Mouse (Mus musculus) cerebellum, postnatal 14 days (tissue): Measurements from ENCODE around the gene Lrrc29.

ENCODE experiments used
- DNase-seq, 2 experiments: peaks; one replicate each; pipeline ENCODE4 v3.0.0; 2021; ENCODE audit warnings: mixed read lengths in 2 of 2

Gene Lrrc29

GRCm38 (mm10) chr8:105343791-105344574 is 17.9 kb upstream of the Lrrc29 start:
- no peak for DNase-seq

GRCm38 (mm10) chr8:105342768-105343167 is 16.7 kb upstream of the Lrrc29 start:
- DNase-seq: no peak

- no peak for DNase-seq
These were observed 15.3 kb upstream of the Lrrc29 start for GRCm38 (mm10) chr8:105341399-105341798.

- DNase-seq: no peak
These were observed 14.0 kb upstream of the Lrrc29 start for GRCm38 (mm10) chr8:105339886-105340635.

GRCm38 (mm10) chr8:105338992-105339391 is 12.9 kb upstream of the Lrrc29 start:
- DNase-seq: no peak

- DNase-seq: no peak
These were observed 10.5 kb upstream of the Lrrc29 start for GRCm38 (mm10) chr8:105336373-105337130.

GRCm38 (mm10) chr8:105332523-105332922 is 6.4 kb upstream of the Lrrc29 start:
- no peak for DNase-seq

GRCm38 (mm10) chr8:105331931-105332330 is 5.9 kb upstream of the Lrrc29 start:
- DNase-seq: no peak

- DNase-seq: no peak
These were observed 5.4 kb upstream of the Lrrc29 start for GRCm38 (mm10) chr8:105331469-105331868.

- DNase-seq: no peak
These were observed 4.2 kb upstream of the Lrrc29 start for GRCm38 (mm10) chr8:105330325-105330724.

GRCm38 (mm10) chr8:105326968-105327367 is 890 bp upstream of the Lrrc29 start:
- no peak for DNase-seq

- peak in 1 of 2 experiments; percentile 72 for DNase-seq
These were observed 411 bp downstream of the Lrrc29 start for GRCm38 (mm10) chr8:105325641-105326093.

GRCm38 (mm10) chr8:105323183-105323582 is 2.9 kb downstream of the Lrrc29 start:
- DNase-seq: no peak

- no peak for DNase-seq
These were observed 7.4 kb downstream of the Lrrc29 start for GRCm38 (mm10) chr8:105318662-105319190.

- DNase-seq: no peak
These were observed 8.1 kb downstream of the Lrrc29 start for GRCm38 (mm10) chr8:105317941-105318340.

- no peak for DNase-seq
These were observed 10.9 kb downstream of the Lrrc29 start for GRCm38 (mm10) chr8:105315073-105315769.

- DNase-seq: no peak
These were observed 12.3 kb downstream of the Lrrc29 start for GRCm38 (mm10) chr8:105313622-105314402.

GRCm38 (mm10) chr8:105312891-105313481 is 13.1 kb downstream of the Lrrc29 start:
- DNase-seq: no peak

- no peak for DNase-seq
These were observed 14.4 kb downstream of the Lrrc29 start for GRCm38 (mm10) chr8:105311718-105312117.

- DNase-seq: peak in 1 of 2 experiments; percentile 66
These were observed 16.0 kb downstream of the Lrrc29 start for GRCm38 (mm10) chr8:105310118-105310517.
